Mouse (Mus musculus) megakaryocyte, embryonic 14.5 days (primary cell): ENCODE results near the gene Ifit2.

Experiments used
- FLI1 ChIP-seq: IDR thresholded peaks from 2 replicates; pipeline ENCODE4 v1.6.1; 2012; ENCODE audit warnings: low read length, inconsistent platforms, mixed read lengths
- GATA1 ChIP-seq: IDR thresholded peaks from 3 replicates; pipeline ENCODE4 v1.6.1; 2012; ENCODE audit warnings: mixed read lengths, low read length, inconsistent platforms, borderline replicate concordance

DNA sequence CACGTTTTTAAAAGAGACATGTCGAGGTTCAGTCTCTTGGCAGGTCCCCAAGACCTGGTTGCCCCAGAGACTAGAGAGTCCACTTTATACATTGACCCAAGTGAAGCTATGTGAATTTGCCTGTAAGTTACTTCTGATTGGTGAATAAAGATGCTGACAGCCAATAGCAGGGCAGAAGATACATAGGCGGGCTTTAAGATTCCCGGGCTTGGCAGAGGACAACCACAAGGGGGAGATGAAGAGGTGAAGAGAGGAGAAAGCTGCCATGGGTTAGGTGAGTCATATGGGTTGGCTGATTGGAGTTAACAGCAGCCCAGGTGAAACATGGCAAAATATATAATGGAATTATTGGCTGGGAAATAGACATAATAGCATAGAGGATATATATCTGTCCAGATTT lies 49.7 kb upstream of the Ifit2 start:
- no peak for TF ChIP-seq GATA1
- no peak for TF ChIP-seq FLI1
